Mouse (Mus musculus) MEL (cell line): Measurements from ENCODE around the gene Sned1.

ENCODE experiments used
- ETS1 ChIP-seq: IDR thresholded peaks from 2 replicates; pipeline ENCODE4 v1.6.1; 2012; ENCODE audit warnings: low read depth, mild to moderate bottlenecking, inconsistent platforms, low read length, improper control_type of control experiment, moderate library complexity
- POLR2A ChIP-seq, 2 experiments: IDR thresholded peaks; 2 replicates each; pipeline ENCODE4 v1.6.1; 2011 to 2012; ENCODE audit warnings: low read length in 2 of 2, mild to moderate bottlenecking in 2 of 2, control low read depth in 1 of 2, improper control_type of control experiment in 1 of 2, low read depth in 1 of 2, moderate library complexity in 1 of 2; ENCODE audit not compliant: control insufficient read depth in 1 of 2, insufficient read depth in 1 of 2, poor library complexity in 1 of 2

- TF ChIP-seq ETS1 (no peak), POLR2A (IDR thresholded peaks at IDR 0.05; ENCODE audit: control insufficient read depth in 1 of 2, insufficient read depth in 1 of 2, low read depth in 1 of 2, low read length in 2 of 2, poor library complexity in 1 of 2) (no peak)
These were observed 7.7 kb upstream of the Sned1 start for GRCm38 (mm10) chr1:93227976-93228365.
